Mouse (Mus musculus) G1E (cell line): ENCODE measurements around the gene Ripk1. TPM values are rescaled to one million over a fixed set of nuclear protein-coding genes. Genes with fewer than 3 reads are reported as not detected.

Source experiments
- ATAC-seq: 2 replicates; pipeline ENCODE4 v1.8.0; 2016; ENCODE audit warnings: mild to moderate bottlenecking; ENCODE audit not compliant: insufficient number of reproducible peaks, poor library complexity, low FRiP score, severe bottlenecking; ENCODE audit errors: extremely low read depth
- DNase-seq: peaks from one replicate; pipeline ENCODE4 v3.0.0; 2012; ENCODE audit warnings: low spot score
- H3K27me3 ChIP-seq: 2 replicates; pipeline ENCODE4 v1.6.1; 2012; ENCODE audit warnings: mild to moderate bottlenecking, low read length, inconsistent platforms; ENCODE audit not compliant: insufficient read depth
- H3K36me3 ChIP-seq: replicated peaks from 2 replicates; pipeline ENCODE3; 2012; ENCODE audit warnings: mild to moderate bottlenecking, inconsistent platforms
- H3K4me1 ChIP-seq: 2 replicates; pipeline ENCODE4 v1.6.1; 2012; ENCODE audit warnings: low read depth, low read length, inconsistent platforms, mixed read lengths; ENCODE audit not compliant: insufficient read depth
- H3K4me3 ChIP-seq: 2 replicates; pipeline ENCODE4 v1.5.1; 2012; ENCODE audit warnings: low read depth, mild to moderate bottlenecking, inconsistent platforms, low read length, moderate library complexity, mixed read lengths
- H3K9me3 ChIP-seq: replicated peaks from 2 replicates; pipeline ENCODE4 v1.6.1; 2012; ENCODE audit warnings: inconsistent platforms
- CTCF ChIP-seq: IDR thresholded peaks from 2 replicates; pipeline ENCODE4 v1.5.1; 2012; ENCODE audit warnings: low read depth, low read length, inconsistent platforms, mixed read lengths
- GATA1 ChIP-seq: IDR thresholded peaks from 2 replicates; pipeline ENCODE4 v1.6.1; 2012; ENCODE audit warnings: borderline replicate concordance, low read length, inconsistent platforms, mixed read lengths
- GATA2 ChIP-seq: IDR thresholded peaks from 2 replicates; pipeline ENCODE4 v1.6.1; 2012; ENCODE audit warnings: low read depth, low read length, inconsistent platforms, borderline replicate concordance
- POLR2AphosphoS5 ChIP-seq: IDR thresholded peaks from 2 replicates; pipeline ENCODE4 v1.6.1; 2012; ENCODE audit warnings: low read depth, low read length, inconsistent platforms; ENCODE audit not compliant: insufficient replicate concordance
- TAL1 ChIP-seq: conservative IDR thresholded peaks from 2 replicates; pipeline ENCODE4 v1.6.1; 2012; ENCODE audit warnings: low read depth, low read length, inconsistent platforms, mixed read lengths
- polyA plus RNA-seq: library from polyadenylated mRNA; stranded (reverse); fragments of >175 nt; gene quantifications from 2 replicates; pipeline ENCODE4 v1.2.3, GENCODE M21; 2012
- total RNA-seq, 2 experiments: library from RNA; stranded (forward) in 1 of 2; stranded (reverse) in 1 of 2; fragments of 200-1000 nt in 1 of 2; fragments of >200 nt in 1 of 2; fragmentation: Nextera tagmentation in 1 of 2; gene quantifications; 2 replicates each; pipeline ENCODE4 v1.2.3; 2014 to 2017

Gene Ripk1
- total and polyA plus RNA-seq, 3 experiments: 6.7 to 41.6 (median 27.8) TPM

DNA sequence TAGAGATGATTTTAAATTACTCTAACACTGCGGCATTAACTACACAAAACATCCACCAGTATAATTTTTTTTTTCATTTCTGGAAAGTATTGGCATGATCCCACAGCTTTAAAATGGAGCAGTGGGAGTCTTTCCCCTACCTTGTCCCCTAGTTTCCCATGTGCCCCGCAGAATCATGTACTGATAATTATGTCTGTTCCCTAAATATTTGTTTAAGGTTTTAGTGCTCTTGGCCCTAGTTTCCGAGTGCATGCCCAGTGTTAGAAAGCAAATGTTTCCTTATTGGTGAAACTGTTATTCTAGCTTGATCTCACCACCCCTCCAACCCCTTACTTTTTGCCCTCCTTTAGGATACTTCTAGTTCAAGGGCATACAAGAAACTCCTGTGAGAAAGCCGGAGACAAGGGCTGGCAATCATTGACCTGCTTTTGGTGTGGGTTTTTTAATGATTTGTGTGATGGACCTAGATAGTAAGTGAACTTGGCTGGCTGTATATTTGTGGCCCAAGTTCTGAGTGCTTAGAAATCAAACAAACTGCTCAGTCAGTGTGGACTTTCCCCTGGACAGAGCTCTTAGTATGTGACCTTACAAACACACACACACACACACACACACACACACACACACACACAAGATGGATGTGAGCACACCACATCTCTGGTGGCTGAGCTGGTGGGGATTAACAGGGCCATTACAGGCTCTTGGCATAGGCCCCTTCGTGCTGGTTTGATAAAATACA, 43.5 kb downstream of the Ripk1 start:
- DNase-seq (no peak), ATAC-seq (no peak)
- Histone ChIP-seq H3K9me3 (no peaks in the 10 kb centered on the region), H3K4me3 (no peak overlapping the region), H3K4me1 (no peaks in the 10 kb centered on the region), H3K27me3 (no peaks in the 10 kb centered on the region), H3K36me3 (peaks cover 38% of the 10 kb centered on the region)
- TF ChIP-seq GATA1 (no peak), POLR2AphosphoS5 (no peak), CTCF (no peak), GATA2 (no peak), TAL1 (no peak)

DNA sequence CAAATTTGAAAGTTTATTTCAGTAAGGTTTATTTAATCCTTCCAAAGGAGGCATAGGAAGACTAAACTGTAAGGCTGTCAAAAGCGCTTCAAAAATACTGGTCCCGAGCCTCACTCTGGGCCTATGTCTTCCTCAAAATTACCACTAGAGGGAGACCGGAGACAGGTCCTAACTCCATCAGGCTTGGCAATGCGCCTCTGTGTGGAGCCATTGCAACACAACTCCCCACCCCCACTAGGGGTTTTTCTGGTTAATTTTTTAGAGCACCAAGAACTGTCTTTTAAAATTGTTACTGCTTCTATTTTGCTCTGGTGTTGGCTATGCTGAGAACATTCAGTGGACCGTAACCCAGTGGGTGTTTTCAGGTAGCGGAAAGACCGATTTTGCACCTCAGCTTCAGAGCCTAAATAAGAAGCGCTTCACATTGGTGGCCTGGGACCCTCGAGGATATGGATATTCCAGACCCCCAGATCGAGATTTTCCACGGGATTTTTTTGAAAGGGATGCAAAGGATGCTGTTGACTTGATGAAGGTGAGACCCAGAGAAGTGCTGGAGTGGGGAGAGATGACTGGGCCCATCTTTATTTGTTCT, 44.4 kb downstream of the Ripk1 start:
- ATAC-seq: peak; percentile 60; the same call in 1 of the 2 replicates
- DNase-seq: peak; percentile 63
- H3K36me3 ChIP-seq: peaks cover 41% of the 10 kb centered on the region
- H3K4me3 ChIP-seq: no peak overlapping the region
- no peaks in the 10 kb centered on the region for H3K27me3 ChIP-seq
- H3K9me3 ChIP-seq: no peaks in the 10 kb centered on the region
- no peaks in the 10 kb centered on the region for H3K4me1 ChIP-seq
- peak; percentile 80 for TF ChIP-seq CTCF
- no peak for TF ChIP-seq GATA2

DNA sequence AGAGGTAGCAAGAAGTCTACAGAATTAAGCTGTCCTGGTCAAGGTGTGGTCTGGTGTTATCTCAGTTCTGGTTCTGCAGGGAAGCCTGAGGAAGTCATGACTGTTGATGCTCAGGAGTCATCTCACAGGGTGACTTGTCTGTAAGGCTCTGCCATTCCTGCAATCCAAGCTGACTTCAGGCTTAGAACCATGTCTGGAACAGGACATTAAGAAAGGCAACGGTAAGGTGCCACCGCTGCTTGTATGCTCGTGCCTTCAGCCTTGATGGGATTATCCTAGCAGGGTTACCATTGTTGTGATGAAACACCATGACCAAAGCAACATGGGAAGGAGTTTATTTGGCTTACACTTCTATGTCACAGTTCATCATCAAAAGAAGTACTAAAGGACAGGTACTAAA, 45.4 kb downstream of the Ripk1 start:
- peaks cover 40% of the 10 kb centered on the region for H3K36me3 ChIP-seq
- no peaks in the 10 kb centered on the region for H3K9me3 ChIP-seq
- TF ChIP-seq GATA1: no peak
- TF ChIP-seq POLR2AphosphoS5: no peak
- TF ChIP-seq GATA2: no peak
- no peak for TF ChIP-seq CTCF
- no peak for TF ChIP-seq TAL1
- peaks cover 3% of the 10 kb centered on the region; the same call in 1 of the 2 replicates for H3K4me1 ChIP-seq
- no peak for ATAC-seq
- H3K4me3 ChIP-seq: no peak overlapping the region
- no peak for DNase-seq
- no peaks in the 10 kb centered on the region for H3K27me3 ChIP-seq

DNA sequence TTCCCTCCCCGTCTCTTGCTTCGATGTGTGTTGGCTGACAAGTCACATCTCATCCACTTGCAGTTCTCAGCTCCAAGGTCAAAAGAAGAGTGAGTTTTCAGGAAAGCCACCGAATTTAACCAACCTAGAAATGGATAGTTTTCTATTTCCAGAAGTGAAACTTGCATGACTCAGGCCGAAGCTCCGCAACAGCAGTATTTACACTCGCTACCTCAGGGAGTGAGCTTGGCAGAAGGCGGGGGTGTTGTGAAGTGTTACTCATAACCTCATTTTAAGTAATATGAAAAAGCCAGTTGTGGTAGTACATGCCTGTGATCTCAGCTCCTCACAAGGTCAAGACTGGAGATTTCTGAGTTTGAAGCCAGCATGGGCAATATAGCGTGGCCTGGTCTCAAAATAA, 48.3 kb downstream of the Ripk1 start:
- Histone ChIP-seq H3K36me3 (peaks cover 54% of the 10 kb centered on the region), H3K4me3 (no peak overlapping the region), H3K27me3 (no peaks in the 10 kb centered on the region), H3K4me1 (peaks cover 9% of the 10 kb centered on the region), H3K9me3 (no peaks in the 10 kb centered on the region)
- ATAC-seq (no peak), DNase-seq (no peak)
- TF ChIP-seq GATA1: no peak
- no peak for TF ChIP-seq CTCF
- no peak for TF ChIP-seq POLR2AphosphoS5

DNA sequence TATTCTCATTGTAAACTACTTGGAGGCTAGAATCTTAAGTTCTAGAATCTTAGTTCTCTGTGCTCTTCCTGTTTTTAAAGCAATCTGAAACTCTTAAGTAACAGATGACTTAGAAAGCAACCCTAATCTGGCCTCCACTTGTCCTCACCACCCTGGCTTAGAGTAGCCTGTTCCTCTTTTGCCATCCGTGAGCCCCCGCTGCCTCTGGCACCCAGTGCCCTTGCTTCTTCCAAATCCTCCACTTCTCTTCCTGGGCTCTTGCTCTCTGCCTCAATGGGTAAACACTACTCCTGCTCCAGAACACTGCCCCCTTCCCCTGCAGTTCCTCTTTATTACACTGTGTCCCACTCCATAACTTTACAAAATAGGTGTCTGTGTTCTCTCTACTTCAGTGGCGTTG, 49.5 kb downstream of the Ripk1 start:
- H3K36me3 ChIP-seq: peaks cover 56% of the 10 kb centered on the region
- H3K4me3 ChIP-seq: no peak overlapping the region
- 0 out of 2 replicates have a peak, but pooled peaks cover 2% of the 10 kb centered on the region for H3K9me3 ChIP-seq
- TF ChIP-seq GATA2: no peak
- TF ChIP-seq CTCF: no peak
- TF ChIP-seq POLR2AphosphoS5: no peak
- TF ChIP-seq TAL1: no peak
- no peak for TF ChIP-seq GATA1
- H3K4me1 ChIP-seq: peaks cover 9% of the 10 kb centered on the region
- H3K27me3 ChIP-seq: no peaks in the 10 kb centered on the region
- DNase-seq (no peak), ATAC-seq (no peak)

- DNase-seq (no peak), ATAC-seq (no peak)
- TF ChIP-seq GATA1 (no peak), CTCF (no peak), TAL1 (no peak), GATA2 (no peak), POLR2AphosphoS5 (no peak)
- no peak overlapping the region for H3K4me3 ChIP-seq
- H3K9me3 ChIP-seq: 0 out of 2 replicates have a peak, but pooled peaks cover 2% of the 10 kb centered on the region
- H3K27me3 ChIP-seq: no peaks in the 10 kb centered on the region
- peaks cover 9% of the 10 kb centered on the region for H3K4me1 ChIP-seq
- H3K36me3 ChIP-seq: peaks cover 42% of the 10 kb centered on the region
These were observed 51.6 kb downstream of the Ripk1 start for GRCm38 (mm10) chr13:34053673-34054282.
